Mouse (Mus musculus): ENCODE data around the gene Fgd2.
"Not testable (repeated sequence)": the region's sequence is repeated elsewhere in the genome, so short reads cannot be mapped to it uniquely, and the experiment has no call there.

Fgd2 gene

GRCm38 (mm10) chr17:29360761-29361221 lies at the start of gene Fgd2:
Gene Fgd2 (plus strand): TSS chr17:29360914.
- DNase-seq, result peak; percentile 50 to 52

DNA sequence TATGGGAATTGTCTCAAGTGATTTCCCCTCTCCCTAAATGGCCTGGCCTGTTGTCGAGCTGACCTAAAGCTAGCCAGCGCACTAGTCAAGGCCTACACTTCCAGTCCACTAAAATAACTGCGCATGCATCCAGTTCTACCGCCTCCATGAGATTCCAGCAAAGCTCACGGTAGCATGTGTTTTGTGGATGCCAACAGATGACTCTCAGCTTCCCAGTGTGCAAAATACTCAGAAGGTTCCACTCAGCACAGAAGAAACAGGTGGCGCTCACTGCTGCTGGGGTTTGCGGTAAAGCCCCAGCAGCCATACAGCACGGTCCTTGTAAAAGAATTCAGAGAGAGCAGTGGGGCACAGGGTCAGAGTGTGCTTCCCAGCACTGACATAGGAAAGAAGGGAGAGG lies 49.1 kb upstream of the Fgd2 start:
- DNase-seq, result no peak

- no peak for DNase-seq
Measured at GRCm38 (mm10) chr17:29312082-29312481, 48.6 kb upstream of the Fgd2 start.

DNA sequence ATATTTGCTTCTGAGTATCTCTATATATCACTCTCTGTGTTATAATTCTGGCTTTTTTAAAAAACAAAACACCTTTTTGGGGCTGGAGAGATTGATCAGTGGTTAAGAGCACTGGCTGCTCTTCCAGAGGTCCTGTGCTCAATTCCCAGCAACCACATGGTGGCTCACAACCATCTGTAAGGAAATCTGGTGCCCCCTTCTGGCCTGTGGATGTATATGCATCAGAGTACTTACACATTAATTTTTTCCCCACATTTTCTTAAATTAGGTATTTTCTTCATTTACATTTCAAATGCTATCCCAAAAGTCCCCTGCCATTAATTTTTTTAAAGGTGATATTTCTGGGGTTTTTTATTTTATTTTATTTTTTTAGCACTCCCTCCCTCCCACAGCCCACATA lies 47.4 kb upstream of the Fgd2 start:
- no peak for DNase-seq

- DNase-seq, result no peak
Measured at GRCm38 (mm10) chr17:29315672-29316465, 44.8 kb upstream of the Fgd2 start.

- no peak for DNase-seq
Measured at GRCm38 (mm10) chr17:29316891-29317290, 43.8 kb upstream of the Fgd2 start.

- not testable (repeated sequence) for DNase-seq
Measured at GRCm38 (mm10) chr17:29317380-29317779, 43.3 kb upstream of the Fgd2 start, which contains the start of gene Pi16. Gene Pi16 (plus strand): TSS chr17:29317680.

GRCm38 (mm10) chr17:29318731-29319250 lies 41.9 kb upstream of the Fgd2 start:
- no peak for DNase-seq

GRCm38 (mm10) chr17:29319476-29319875 lies 41.2 kb upstream of the Fgd2 start:
- DNase-seq, result no peak

DNA sequence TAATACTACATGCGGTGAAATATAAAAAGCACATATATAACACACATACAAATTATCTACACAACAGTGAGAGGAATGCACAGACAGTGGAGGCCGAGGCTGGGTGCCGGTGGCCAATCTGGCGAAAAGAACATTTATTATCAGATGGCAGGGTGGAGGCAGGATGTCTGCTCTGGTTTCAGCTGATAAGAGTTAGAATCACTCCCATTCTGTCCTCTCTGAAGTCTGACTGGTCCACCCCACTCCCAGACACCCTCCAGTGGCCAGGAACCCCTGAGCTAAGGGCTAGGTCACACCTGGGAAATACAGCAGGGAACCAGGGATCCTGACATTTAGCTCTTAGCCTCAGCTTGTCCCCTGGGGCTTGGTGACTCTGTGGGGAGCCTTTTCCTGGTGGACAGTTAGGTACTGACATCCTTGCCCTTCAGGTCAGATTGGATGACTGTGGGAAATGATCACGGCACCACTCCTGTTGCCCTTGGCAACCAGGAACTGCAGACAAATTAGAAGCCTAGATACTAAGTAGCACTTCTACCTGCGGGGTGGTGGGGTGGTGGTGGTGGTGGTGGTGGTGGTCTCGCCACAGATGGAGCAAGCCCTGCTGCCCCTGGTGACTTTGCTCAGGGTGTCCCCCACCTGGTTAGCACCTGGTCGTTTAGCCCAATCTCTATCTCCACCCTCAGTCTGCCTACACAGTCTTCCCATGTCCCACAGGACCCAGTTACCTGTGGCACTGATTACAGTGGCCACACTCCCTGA lies 40.7 kb upstream of the Fgd2 start:
- DNase-seq, result no peak

DNA sequence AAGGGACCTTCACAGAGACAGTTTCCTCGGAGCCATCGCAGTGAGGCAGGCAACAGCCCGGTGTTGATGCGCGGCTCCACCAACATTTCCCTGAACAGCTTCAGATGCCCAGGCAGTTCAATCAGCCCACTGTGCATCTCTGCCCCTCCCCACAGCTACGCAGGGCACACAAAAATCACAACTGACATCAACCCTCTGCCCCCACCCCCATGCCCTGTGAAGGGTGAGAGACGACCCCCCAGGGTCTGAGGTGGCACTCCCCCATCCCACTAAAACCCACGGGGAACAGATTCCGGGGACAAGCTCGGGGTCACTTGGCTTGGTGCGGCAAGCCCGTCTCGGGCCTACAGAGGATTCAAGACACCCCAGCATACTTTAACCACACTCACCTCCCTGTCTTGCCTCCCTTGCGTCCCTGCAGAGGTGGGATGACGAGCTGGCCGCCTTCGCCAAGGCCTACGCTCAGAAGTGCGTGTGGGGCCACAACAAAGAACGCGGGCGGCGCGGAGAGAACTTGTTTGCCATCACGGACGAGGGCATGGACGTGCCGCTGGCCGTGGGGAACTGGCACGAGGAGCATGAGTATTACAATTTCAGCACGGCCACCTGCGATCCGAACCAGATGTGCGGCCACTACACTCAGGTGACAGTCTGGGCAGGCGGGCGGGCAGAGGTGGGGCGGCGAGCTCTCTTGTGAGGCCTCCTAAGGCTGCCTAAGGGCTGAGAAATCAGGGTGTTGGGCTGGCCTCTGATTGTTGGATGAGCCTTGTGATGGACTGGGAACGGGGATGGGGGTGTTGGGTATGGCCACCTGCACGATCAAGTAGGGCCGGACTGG lies 38.7 kb upstream of the Fgd2 start:
- DNase-seq, result no peak

DNA sequence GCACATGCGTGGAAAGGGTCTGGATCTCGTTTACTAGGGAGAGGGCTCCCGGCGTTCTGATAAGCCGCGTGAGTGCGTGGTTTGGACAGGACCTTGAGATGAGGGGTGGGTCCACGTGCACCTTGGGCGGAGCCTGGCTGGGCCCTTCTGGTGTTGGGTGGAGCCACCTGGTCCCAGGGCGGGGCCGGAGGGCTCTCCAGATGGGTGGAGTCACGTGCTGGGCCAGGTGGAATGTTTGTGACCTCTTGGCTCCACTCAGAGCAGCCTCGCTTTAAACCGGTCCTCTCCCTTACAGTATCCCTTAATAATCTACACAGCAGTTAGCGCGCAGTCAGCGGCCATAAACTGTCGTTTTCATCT lies 38.1 kb upstream of the Fgd2 start:
- no peak for DNase-seq

DNA sequence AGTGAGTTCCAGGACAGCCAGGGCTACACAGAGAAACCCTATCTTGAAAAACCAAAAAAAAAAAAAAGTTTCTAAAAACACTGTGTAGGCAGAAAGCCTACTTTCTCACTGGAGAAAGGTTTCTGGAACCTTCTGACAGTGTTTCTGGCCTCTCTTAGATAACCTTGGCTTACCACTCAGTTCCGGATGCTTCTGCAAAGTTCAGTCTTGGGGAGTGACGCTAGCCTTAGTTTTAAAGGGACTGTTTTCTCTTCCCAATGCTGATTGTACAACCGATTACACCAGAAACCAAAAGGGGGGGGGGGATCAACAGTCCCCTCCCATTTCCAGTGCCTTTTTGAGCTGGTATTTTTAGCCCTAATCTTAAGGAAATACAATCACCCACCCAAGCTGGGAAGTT lies 37.1 kb upstream of the Fgd2 start:
- no peak for DNase-seq

- DNase-seq, result no peak
Measured at GRCm38 (mm10) chr17:29325831-29326230, 34.9 kb upstream of the Fgd2 start.

GRCm38 (mm10) chr17:29326531-29327529 lies 33.9 kb upstream of the Fgd2 start:
- DNase-seq, result no peak

DNA sequence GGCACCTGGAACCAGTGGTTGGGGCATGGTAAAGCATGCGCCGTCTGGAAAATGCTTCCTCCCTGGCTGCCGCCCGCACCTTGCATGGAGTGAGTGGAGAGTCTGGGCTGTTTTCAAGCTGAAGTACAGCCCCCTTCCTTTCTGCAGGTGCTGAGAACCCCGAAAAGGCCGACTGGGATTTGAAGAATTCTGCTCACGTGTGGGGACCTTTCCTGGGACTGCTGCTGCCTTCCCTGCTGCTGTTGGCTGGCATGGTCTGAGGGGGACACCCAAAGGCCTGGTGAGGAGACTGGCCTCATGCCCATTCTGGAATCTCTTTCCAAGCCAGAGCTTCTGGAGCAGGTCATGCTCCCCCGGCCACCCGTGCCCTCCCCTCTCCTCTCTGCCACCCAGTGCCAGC lies 33.0 kb upstream of the Fgd2 start:
- no peak for DNase-seq

GRCm38 (mm10) chr17:29330221-29330620 lies 30.5 kb upstream of the Fgd2 start:
- DNase-seq, result no peak

DNA sequence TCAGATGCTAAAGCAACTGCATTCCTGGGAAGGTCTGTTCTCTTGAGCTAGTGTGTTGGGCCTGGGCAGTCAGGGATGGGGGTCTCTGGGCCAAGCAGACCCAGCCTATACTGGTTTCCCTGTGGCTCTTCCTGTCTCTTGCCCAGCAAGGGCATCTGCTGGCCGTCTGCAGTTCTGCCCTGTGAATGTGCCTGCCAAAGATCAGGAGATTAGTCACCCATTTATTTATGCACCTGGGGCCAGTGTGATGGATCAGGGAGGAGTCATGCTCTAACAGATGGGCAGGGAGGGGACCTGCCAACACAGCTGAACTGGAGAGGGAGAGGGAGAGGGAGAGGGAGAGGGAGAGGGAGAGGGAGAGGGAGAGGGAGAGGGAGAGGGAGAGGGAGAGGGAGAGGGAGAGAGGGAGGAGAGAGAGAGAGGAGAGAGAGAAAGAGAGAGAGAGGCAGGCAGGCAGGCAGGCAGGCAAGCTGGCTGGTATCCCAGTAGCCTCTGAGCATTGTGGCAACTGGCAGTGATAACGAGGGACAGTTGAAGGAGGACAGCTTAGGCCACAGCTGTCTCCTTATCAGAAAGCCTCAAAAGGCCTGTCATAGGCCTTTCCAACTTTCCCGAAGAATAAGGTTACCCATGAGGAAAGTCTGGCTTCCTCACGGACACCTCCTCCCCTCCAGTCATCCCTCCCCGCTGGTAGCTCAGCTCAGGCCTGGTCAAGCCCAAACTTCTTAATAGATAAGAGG lies 29.9 kb upstream of the Fgd2 start:
- no peak for DNase-seq

- no peak for DNase-seq
Measured at GRCm38 (mm10) chr17:29332186-29332685, 28.5 kb upstream of the Fgd2 start.

- DNase-seq, result no peak
Measured at GRCm38 (mm10) chr17:29336266-29336990, 24.3 kb upstream of the Fgd2 start.
